Mouse (Mus musculus): ENCODE results near the gene Fank1.

DNA sequence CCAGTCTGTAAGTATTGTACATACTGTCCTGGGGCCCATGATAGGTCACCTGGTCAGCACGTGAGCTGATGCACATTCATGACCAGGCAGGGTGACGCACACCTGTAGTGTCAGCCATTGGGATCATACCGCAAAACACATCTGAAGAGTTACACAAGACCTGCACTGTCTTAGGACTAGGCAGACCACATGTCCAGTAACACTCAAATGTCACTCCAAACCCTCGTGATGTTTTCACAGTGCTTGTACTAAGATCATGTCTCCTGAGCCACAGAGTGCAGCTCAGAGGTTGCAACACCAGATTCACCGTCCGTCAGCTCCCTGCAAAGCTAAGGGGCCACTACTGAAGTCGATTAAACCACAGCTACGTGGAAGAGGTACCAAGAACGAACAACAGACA, 114.6 kb downstream of the Fank1 start:
- no peak for TF ChIP-seq CTCF (IDR thresholded peaks at IDR 0.05; ENCODE audit: borderline replicate concordance, insufficient read depth, low read length)
- no peak for TF ChIP-seq POLR2A (IDR thresholded peaks at IDR 0.05; ENCODE audit: low read depth, low read length)
